Mouse (Mus musculus): ENCODE data around the gene 4930415O20Rik.

- no peak for TF ChIP-seq GATA1 (IDR thresholded peaks at IDR 0.05; ENCODE audit: borderline replicate concordance, low read length)
- TF ChIP-seq FLI1 (IDR thresholded peaks at IDR 0.05; ENCODE audit: low read length), result no peak
Measured at GRCm38 (mm10) chr15:98555881-98556280, 14.9 kb upstream of the 4930415O20Rik start.
